Mouse (Mus musculus) liver, postnatal 0 days (tissue): ENCODE measurements at regions not wholly inside any gene's neighbourhood (a gene's known extent, or its start where the extent isn't known, plus 50 kb on each side); places are given as distances from the start of the nearest gene placed in this dataset.

Experiments used
- CTCF ChIP-seq: sonication (generic); IDR thresholded peaks from 2 replicates; pipeline ENCODE4 v1.5.1; 2016; ENCODE audit warnings: antibody characterized with exemption, low read depth
- EP300 ChIP-seq: IDR thresholded peaks from 2 replicates; pipeline ENCODE4 v1.6.1; 2016; ENCODE audit warnings: antibody characterized with exemption, low read depth, mild to moderate bottlenecking

GRCm38 (mm10) chr4:7144215-7144614, 1094.6 kb downstream of the Car8 start:
- TF ChIP-seq CTCF: no peak
- TF ChIP-seq EP300: no peak
